Mouse (Mus musculus) midbrain, embryonic 12.5 days (tissue): ENCODE measurements around the gene Gsto2. TPM values are rescaled to one million over a fixed set of nuclear protein-coding genes. Genes with fewer than 3 reads are reported as not detected.

ENCODE experiments used
- ATAC-seq: fragments of 200-750 bp; cut with Nextera tagmentation; 2 replicates; pipeline ENCODE4 v1.8.0; 2017; ENCODE audit warnings: low read depth, moderate TSS enrichment, moderate library complexity; ENCODE audit not compliant: low FRiP score
- H3K27ac ChIP-seq: fragments of 300-500 bp; sonication (generic); replicated peaks from 2 replicates; pipeline ENCODE4 v1.5.1; 2016; ENCODE audit warnings: mild to moderate bottlenecking
- H3K27me3 ChIP-seq: fragments of 300-500 bp; sonication (generic); 2 replicates; pipeline ENCODE4 v1.6.1; 2016; ENCODE audit warnings: mild to moderate bottlenecking
- H3K36me3 ChIP-seq: fragments of 300-500 bp; sonication (generic); 2 replicates; pipeline ENCODE4 v1.6.1; 2016
- H3K4me1 ChIP-seq: fragments of 300-500 bp; sonication (generic); 2 replicates; pipeline ENCODE4 v1.6.1; 2016
- H3K4me2 ChIP-seq: fragments of 300-500 bp; sonication (generic); replicated peaks from 2 replicates; pipeline ENCODE4 v1.6.1; 2016; ENCODE audit warnings: mild to moderate bottlenecking, moderate library complexity
- H3K4me3 ChIP-seq: fragments of 300-500 bp; sonication (generic); 2 replicates; pipeline ENCODE4 v1.5.1; 2016; ENCODE audit warnings: mild to moderate bottlenecking
- H3K9ac ChIP-seq: fragments of 300-500 bp; sonication (generic); replicated peaks from 2 replicates; pipeline ENCODE4 v1.6.1; 2016; ENCODE audit warnings: mild to moderate bottlenecking, moderate library complexity
- H3K9me3 ChIP-seq: fragments of 300-500 bp; sonication (generic); 2 replicates; pipeline ENCODE4 v1.6.1; 2016; ENCODE audit warnings: mild to moderate bottlenecking
- whole genome bisulfite sequencing: fragments of 180-500 bp; shearing (Covaris S2); methylation state at CpG from one replicate; pipeline ENCODE4 v1.1.7; 2016; 5-methylcytosine and 5-hydroxymethylcytosine counted together
- polyA plus RNA-seq: library from polyadenylated mRNA; unstranded; fragments of >200 nt; fragmentation: Nextera tagmentation; extraction: Ambion mirVana; gene quantifications from 2 replicates; pipeline ENCODE4 v1.2.1, GENCODE M21; 2016

The Gsto2 gene
- polyA plus RNA-seq, 1 experiment from 2014 or later = 1.5 TPM

DNA sequence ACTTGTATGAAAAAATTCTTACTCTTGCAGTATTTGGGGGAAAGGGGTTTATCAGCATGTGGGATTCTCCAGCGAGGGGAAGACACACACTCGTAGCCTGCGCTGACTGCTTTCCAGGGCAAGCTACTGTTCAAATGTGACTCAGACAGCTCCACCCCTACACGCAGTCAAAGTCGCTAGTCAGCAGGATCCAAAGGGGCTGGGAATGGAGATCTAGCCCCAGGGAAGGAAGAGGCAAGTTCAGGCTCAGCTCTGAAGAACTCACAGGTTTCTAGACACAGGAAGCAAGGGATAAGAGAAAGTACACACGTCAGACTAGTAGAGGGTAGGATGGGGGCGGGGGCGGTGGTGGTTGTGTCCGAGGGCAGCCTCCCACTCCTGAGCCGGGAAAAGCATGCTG is 35.2 kb downstream of the Gsto2 start:
- Histone ChIP-seq H3K36me3 (peaks cover 23% of the 10 kb centered on the region), H3K4me1 (peaks cover 11% of the 10 kb centered on the region; the same call in 1 of the 2 replicates), H3K27ac (no peak overlapping the region), H3K27me3 (no peaks in the 10 kb centered on the region), H3K9ac (no peak overlapping the region), H3K9me3 (no peaks in the 10 kb centered on the region), H3K4me2 (no peak overlapping the region), H3K4me3 (no peak overlapping the region)
- WGBS = 92% methylated on average over 10 of the region's 10 CpGs
- no peak for ATAC-seq

DNA sequence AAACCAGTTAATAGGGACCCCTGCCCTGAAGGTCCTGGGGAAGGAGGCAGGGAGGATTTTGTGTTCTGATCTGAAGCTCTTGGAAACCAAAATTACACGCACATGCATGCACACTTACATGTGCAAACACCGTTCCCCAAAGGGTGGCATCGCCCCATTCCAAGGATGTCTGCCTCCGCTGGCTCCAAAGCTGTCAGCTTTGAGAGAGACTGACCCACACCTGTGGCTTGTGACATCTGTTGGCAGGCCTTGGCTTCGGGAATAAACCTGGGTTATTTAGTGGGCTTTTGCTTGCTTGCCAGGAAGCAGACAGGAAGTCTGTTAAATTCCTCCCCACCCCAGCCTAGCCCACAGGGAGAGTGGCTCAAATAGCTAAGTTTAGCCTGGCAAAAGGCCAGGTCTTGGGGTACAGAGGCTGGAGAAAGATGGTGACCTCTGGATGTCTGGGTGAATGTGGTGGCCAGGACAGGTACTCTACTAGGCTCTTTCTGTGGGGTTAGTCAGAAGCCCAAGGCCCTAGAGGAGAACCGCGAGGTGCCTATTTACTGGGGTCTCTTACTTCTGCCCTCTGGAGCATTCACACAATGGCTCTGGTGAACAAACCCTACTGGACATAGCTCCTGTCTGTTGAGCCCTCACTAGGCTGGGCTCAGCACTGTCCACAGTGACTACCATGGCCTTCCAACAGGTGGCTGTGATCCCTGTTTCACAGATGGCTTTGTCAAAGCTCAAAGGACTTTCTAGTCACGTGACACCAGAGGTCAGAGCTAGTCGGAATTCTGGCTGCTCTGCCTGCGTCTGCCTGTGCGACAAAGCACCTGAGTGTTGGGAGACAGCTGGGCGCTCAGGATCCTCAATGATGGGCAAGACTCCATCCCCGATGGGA is 37.2 kb downstream of the Gsto2 start:
- no peaks in the 10 kb centered on the region for H3K27me3 ChIP-seq
- 70% methylated on average over 13 of the region's 13 CpGs for WGBS
- H3K4me2 ChIP-seq = no peak overlapping the region
- peaks cover 11% of the 10 kb centered on the region; the same call in 1 of the 2 replicates for H3K4me1 ChIP-seq
- no peaks in the 10 kb centered on the region for H3K9me3 ChIP-seq
- H3K27ac ChIP-seq = no peak overlapping the region
- H3K36me3 ChIP-seq = peaks cover 3% of the 10 kb centered on the region; the same call in 1 of the 2 replicates
- H3K4me3 ChIP-seq = no peak overlapping the region
- no peak for ATAC-seq
- H3K9ac ChIP-seq = no peak overlapping the region

DNA sequence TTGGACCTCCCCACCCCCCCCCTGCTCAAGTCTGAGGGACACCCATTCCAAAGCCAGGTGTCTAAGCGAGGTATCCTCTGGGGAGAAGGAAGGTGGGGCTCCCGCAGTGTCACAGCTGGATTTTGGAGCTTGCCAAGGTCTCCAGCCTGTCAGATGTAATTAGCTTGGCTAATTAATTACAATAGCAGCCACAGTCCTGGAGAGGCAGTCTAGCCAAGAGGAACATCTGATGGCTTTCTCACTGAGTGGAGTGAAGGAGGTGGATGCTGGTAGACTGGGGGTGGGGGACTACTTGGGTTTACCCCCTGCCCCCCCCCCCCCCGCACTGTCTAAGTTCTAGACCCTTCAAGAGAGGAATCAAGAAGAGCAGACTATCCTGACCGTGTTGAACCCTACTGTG is 38.3 kb downstream of the Gsto2 start:
- Histone ChIP-seq H3K4me1 (peaks cover 18% of the 10 kb centered on the region), H3K9me3 (no peaks in the 10 kb centered on the region), H3K27ac (no peak overlapping the region), H3K4me2 (no peak overlapping the region), H3K4me3 (no peak overlapping the region), H3K27me3 (no peaks in the 10 kb centered on the region), H3K9ac (no peak overlapping the region), H3K36me3 (no peaks in the 10 kb centered on the region)
- 67% methylated on average over 4 of the region's 4 CpGs for WGBS
- no peak for ATAC-seq

DNA sequence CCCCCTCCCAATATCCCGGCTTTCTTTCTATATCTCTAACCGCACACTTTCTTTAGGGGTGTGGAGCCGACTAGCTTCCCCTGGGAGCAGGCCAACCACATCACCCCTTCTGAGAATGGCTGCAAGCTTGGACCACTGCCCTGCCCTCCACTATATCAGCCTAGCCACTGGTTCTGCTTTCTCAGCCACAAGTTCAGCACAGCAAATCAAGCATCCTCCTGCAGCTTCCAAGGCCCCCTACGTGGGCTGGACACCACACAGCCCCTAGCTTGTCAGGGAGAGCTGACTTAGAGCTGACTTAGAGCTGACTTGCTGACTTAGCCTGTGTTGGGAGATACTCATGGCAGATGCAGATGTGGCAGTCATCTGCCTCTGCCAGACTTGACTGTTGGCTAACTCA is 39.7 kb downstream of the Gsto2 start:
- Histone ChIP-seq H3K36me3 (no peaks in the 10 kb centered on the region), H3K27ac (no peak overlapping the region), H3K4me2 (no peak overlapping the region), H3K9me3 (no peaks in the 10 kb centered on the region), H3K9ac (no peak overlapping the region), H3K4me3 (no peak overlapping the region), H3K4me1 (peaks cover 32% of the 10 kb centered on the region), H3K27me3 (no peaks in the 10 kb centered on the region)
- 92% methylated on average over 4 of the region's 4 CpGs for WGBS
- no peak for ATAC-seq

DNA sequence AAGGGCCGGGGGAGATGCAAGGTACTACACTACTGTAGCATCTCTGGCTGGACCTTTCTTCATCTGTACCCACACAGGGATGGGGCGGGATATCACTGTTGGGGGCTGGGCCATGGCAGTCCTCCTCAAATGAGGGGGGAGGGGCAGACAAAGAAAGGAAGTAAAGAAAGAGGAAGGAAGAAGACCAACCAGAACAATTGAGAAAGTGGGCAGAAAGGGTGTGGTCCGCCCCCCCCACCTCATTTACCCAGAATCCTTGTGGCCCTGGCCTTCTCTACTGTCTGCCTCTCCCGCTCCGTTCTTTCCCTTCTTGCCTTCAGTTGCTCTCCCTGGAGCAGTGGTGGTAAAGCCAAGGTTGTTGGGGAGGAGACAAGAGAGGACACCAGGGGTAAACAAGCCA is 40.3 kb downstream of the Gsto2 start:
- no peak overlapping the region for H3K4me2 ChIP-seq
- no peaks in the 10 kb centered on the region for H3K9me3 ChIP-seq
- H3K36me3 ChIP-seq = no peaks in the 10 kb centered on the region
- no peak overlapping the region for H3K9ac ChIP-seq
- no peaks in the 10 kb centered on the region for H3K27me3 ChIP-seq
- no peak overlapping the region for H3K27ac ChIP-seq
- 91% methylated on average over 5 of the region's 5 CpGs for WGBS
- no peak overlapping the region for H3K4me3 ChIP-seq
- no peak for ATAC-seq
- H3K4me1 ChIP-seq = peaks cover 37% of the 10 kb centered on the region

DNA sequence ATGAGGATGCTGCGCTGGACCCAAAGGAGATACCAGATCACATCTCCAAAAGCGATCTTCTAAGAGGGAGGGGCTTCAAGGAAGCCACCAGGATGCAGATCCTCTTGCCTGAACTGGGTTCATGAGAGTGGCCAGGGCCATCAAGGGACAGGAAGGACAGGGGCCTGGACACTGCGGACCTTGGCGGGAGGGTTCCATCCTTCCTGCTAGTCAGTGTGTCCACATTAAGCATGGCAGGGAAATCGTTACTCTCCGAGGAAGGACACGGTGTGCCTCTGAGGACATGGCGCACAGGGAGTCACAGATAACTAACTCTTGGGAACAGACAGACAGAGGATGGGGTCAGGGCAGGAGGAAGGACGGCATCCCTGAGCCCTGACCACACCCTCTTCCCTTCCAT is 42.3 kb downstream of the Gsto2 start:
- Histone ChIP-seq H3K36me3 (no peaks in the 10 kb centered on the region), H3K4me3 (no peak overlapping the region), H3K9ac (no peak overlapping the region), H3K27me3 (no peaks in the 10 kb centered on the region), H3K4me2 (no peak overlapping the region), H3K4me1 (peaks cover 42% of the 10 kb centered on the region), H3K9me3 (no peaks in the 10 kb centered on the region), H3K27ac (no peak overlapping the region)
- 93% methylated on average over 9 of the region's 9 CpGs for WGBS
- no peak for ATAC-seq

DNA sequence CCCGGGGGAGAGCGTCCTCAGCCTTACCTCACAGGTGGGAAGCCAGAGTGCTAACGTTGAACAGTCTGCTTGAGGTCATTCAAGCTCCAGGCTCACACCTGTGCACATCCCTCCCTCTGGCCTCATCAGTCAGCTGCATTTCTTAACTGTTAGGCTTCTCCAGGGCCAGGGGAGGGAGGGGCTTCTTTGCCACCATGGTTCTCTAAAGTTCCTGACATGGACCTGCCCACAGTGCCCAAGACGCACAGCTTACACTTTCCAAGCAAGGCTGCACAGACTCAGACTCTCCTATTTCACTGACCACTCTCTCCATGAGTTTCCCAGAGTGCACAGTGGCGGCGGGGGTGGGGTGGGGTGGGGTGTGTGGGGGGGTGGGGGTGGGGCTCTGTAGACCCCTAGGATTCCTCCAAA is 43.6 kb downstream of the Gsto2 start:
- no peaks in the 10 kb centered on the region for H3K27me3 ChIP-seq
- H3K4me3 ChIP-seq = peak overlapping the region; percentile 31
- ATAC-seq = peak; percentile 52
- H3K36me3 ChIP-seq = no peaks in the 10 kb centered on the region
- WGBS = 22% methylated on average over 6 of the region's 6 CpGs
- peak overlapping the region; percentile 66 for H3K9ac ChIP-seq
- H3K4me1 ChIP-seq = peaks cover 31% of the 10 kb centered on the region
- H3K9me3 ChIP-seq = no peaks in the 10 kb centered on the region
- peak overlapping the region; percentile 61 for H3K4me2 ChIP-seq
- H3K27ac ChIP-seq = peak overlapping the region; percentile 96

DNA sequence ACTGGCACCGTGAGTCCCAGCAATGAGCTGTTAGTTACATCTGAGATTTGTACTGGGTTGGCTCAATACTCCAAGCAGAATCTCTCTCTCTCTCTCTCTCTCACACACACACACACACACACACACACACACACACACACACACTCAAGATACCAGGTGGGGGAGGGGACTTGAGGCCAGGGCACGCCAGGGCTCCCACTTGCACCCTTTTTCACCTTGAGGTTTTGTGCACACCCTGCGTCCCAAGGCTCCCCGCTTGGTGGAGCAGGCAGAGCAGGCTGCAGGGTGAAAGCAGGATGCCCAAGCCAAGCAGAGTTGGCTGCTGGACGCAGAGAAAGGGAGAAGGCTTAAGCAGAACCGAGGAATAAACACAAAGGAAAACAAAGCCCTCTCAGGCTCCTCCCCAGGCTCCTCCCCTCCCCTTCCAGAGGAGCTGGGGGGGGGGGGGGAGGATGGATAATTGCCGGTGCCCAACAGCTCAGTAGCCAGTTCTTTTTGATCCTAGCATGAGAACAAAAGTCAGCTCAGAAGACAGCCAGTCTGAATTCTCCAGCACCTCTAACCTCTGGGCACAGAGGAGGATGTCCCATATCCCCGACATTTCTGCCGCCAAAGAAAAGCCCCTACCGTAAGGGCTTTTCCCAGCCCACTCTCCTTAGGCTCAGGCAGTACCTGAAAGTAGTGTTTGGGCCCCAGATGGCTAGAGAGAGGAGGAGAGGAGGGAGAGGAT is 44.2 kb downstream of the Gsto2 start:
- Histone ChIP-seq H3K27ac (peak overlapping the region; percentile 96), H3K27me3 (no peaks in the 10 kb centered on the region), H3K4me2 (peak overlapping the region; percentile 61), H3K4me3 (peak overlapping the region; percentile 31), H3K4me1 (peaks cover 31% of the 10 kb centered on the region), H3K9me3 (no peaks in the 10 kb centered on the region), H3K9ac (peak overlapping the region; percentile 66), H3K36me3 (no peaks in the 10 kb centered on the region)
- WGBS = 1% methylated on average over 10 of the region's 10 CpGs
- ATAC-seq = peak; percentile 86

DNA sequence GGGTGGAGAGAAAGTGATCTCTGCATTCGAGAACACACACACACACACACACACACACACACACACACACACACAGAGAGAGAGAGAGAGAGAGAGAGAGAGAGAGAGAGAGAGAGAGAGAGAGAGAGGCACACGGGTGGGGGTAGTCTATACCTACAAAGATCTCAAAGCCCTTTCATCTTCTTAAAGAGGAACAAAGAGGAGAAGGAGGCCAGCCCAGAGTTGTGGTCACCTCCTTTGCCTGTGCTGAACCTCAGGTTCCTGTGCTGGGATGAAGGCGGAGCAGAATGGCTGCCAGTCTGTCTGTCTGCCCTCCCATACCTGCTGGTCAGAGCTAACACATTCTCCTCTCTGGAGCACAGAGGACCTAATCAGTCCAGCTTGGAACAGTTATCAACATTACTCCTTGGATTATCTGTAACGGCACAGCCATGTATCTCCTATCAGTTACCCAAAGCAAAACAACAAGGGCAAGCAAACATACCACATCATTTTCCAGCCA is 44.8 kb downstream of the Gsto2 start:
- WGBS = 73% methylated on average over 2 of the region's 4 CpGs
- Histone ChIP-seq H3K36me3 (no peaks in the 10 kb centered on the region), H3K4me1 (peaks cover 32% of the 10 kb centered on the region), H3K4me3 (peak overlapping the region; percentile 31; the same call in 1 of the 2 replicates), H3K4me2 (peak overlapping the region; percentile 61), H3K9ac (peak overlapping the region; percentile 66), H3K27ac (peak overlapping the region; percentile 96), H3K27me3 (no peaks in the 10 kb centered on the region), H3K9me3 (no peaks in the 10 kb centered on the region)
- peak; percentile 14; the same call in 1 of the 2 replicates for ATAC-seq

DNA sequence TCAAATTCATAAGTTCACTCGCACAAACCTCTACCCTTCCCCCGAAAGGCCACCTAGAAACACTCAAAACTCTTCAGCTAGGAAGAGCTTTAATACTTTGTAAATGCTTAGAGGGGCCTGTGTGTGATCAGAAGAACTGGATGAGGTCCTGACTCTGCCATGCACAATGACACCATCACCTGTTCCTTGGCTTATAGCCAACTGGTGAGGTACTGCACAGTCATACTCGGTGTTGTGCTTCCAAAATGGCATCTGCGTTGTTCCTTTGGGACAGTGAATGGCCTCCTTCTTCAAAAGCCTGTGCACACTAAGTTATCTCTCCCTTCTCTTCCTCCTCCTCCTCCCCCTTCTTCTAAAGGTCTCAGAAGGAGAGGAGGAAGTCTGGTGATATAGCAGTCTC is 45.4 kb downstream of the Gsto2 start:
- Histone ChIP-seq H3K27ac (peak overlapping the region; percentile 96), H3K36me3 (no peaks in the 10 kb centered on the region), H3K4me2 (no peak overlapping the region), H3K27me3 (no peaks in the 10 kb centered on the region), H3K9me3 (no peaks in the 10 kb centered on the region), H3K4me3 (no peak overlapping the region), H3K9ac (no peak overlapping the region), H3K4me1 (peaks cover 36% of the 10 kb centered on the region)
- no peak for ATAC-seq
- 91% methylated on average over 4 of the region's 4 CpGs for WGBS

DNA sequence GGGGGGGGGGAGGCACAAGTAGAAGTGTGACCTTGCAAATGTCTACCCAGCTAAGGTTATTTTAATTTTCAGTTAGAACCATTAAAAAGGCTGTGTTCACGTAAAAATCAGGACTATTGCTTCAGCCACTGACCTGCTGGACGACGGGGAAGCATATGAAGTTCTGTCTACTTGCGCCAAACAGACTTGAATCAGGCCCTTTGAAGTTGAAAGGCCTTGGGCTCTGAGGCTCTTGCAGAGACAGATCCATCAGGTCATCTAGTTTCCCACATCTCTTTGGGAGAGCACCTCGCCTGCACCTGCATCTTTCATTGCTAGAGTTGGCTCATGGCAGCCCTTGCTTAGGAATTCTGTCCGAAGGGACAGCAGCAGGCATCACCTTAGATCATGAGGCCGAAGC is 48.0 kb downstream of the Gsto2 start:
- H3K9me3 ChIP-seq = no peaks in the 10 kb centered on the region
- H3K27ac ChIP-seq = no peak overlapping the region
- H3K27me3 ChIP-seq = no peaks in the 10 kb centered on the region
- no peaks in the 10 kb centered on the region for H3K36me3 ChIP-seq
- H3K4me2 ChIP-seq = no peak overlapping the region
- no peak overlapping the region for H3K9ac ChIP-seq
- ATAC-seq = no peak
- 93% methylated on average over 7 of the region's 7 CpGs for WGBS
- peaks cover 51% of the 10 kb centered on the region for H3K4me1 ChIP-seq
- no peak overlapping the region for H3K4me3 ChIP-seq

DNA sequence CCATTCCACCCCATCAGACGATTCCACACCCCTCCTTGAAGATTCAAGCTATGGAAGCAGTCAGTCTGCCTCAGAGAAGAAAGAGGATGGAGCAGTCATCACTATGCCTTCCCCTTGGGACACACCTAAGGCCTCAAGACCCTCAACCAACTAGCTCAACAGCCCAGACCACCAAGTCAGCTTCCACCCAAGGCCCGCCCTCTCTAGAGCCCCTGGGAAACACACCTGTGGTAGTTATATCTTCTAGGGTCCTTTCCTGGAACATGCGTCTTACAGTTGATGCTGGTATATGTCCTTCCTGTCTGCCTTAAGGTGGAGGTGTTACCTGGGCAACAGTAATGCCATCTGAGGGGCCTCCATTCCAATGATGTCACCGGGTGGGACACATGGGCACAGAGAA is 48.9 kb downstream of the Gsto2 start:
- no peaks in the 10 kb centered on the region for H3K36me3 ChIP-seq
- H3K27me3 ChIP-seq = no peaks in the 10 kb centered on the region
- 94% methylated on average over 4 of the region's 4 CpGs for WGBS
- peaks cover 43% of the 10 kb centered on the region for H3K4me1 ChIP-seq
- no peak overlapping the region for H3K9ac ChIP-seq
- H3K27ac ChIP-seq = no peak overlapping the region
- ATAC-seq = no peak
- no peak overlapping the region for H3K4me2 ChIP-seq
- H3K9me3 ChIP-seq = no peaks in the 10 kb centered on the region
- no peak overlapping the region for H3K4me3 ChIP-seq
